8 mouse cellular contexts compared by ENCODE assay signal in the genomic region with DNA sequence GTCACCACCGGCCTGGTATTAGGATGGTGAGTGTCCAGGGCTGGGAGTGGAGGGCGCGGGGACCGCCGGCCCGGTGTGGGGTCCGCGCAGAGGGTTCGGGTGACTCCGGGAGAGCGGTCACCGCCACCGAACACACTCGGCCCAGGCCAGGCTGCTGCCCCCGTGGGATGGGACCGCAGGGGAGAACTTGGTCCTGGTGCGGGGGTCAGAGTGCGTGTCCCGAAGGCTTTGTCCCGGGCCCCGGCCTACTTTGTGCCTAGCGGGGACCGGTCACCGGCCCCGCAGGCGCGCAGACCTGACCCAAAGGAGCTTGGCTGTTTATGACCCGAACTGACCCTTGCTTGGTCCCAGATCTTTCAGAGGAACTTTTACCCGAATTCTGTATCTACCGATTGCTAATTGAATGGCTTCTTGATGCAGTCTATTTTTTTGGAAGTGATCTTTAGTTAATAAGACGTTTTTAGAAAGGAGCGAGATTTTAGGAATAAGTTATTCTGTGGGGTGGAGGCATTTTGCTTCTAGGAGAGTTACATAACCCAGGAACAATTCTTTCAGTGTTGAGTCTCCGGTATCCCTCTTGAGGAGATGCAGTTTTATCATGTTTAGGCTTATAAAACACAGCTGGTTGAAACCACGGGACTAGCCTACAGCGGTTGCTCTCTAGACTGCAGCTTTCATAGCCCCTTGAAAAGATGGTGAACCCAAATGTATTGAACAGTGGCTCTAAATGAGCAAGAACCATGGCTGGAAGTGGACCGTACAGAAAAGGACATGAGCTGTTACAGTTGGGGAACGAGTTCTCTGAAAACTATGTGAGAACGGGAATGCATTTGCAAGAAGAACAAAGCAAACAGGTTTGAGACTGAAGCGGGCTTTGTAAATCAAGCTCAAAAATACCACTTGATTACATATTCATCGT. TPM values are rescaled to one million over a fixed set of nuclear protein-coding genes. Genes with fewer than 3 reads are reported as not detected.
DNase-seq lines count a peak whose midpoint lies in the region; ATAC-seq and TF ChIP-seq lines count a peak whose summit lies in the region.

No protein-coding gene starts in this region.

- H3K9me3 ChIP-seq in heart, embryonic 14.5 days (ENCODE audit: control insufficient read depth, low read length), result no peaks in the 10 kb centered on the region
- H3K9me3 ChIP-seq in stomach, embryonic 16.5 days (replicated peaks; ENCODE audit: control insufficient read depth, low read length), result no peaks in the 10 kb centered on the region

- peak; percentile 33 to 37 for DNase-seq in cerebellum, adult 2 months
- DNase-seq in cerebellum, postnatal 4 days (ENCODE audit: low spot score in 2 of 2), result no peak
- peak; percentile 3 to 31 for DNase-seq in urinary bladder, postnatal 36 days (ENCODE audit: low spot score in 2 of 2)
- DNase-seq in urinary bladder, postnatal 4 days (ENCODE audit: low spot score in 2 of 2), result no peak
- DNase-seq in kidney, postnatal 4 days, result peak; percentile 15 to 53
- DNase-seq in lung, postnatal 36 days, result peak; percentile 24

- peak overlapping the region; percentile 81 for H3K4me3 ChIP-seq in cerebellum, adult 2 months (replicated peaks; ENCODE audit: insufficient read depth, low read depth, low read length)
- H3K4me3 ChIP-seq in heart, embryonic 14.5 days (ENCODE audit: control insufficient read depth in 1 of 2, insufficient read depth in 1 of 2, low read depth in 1 of 2, low read length in 2 of 2), result peak overlapping the region; percentile 71 to 86
- peak overlapping the region; percentile 85 for H3K4me3 ChIP-seq in stomach, embryonic 16.5 days (replicated peaks; ENCODE audit: low read length)

- no peaks in the 10 kb centered on the region for H3K36me3 ChIP-seq in heart, embryonic 14.5 days (ENCODE audit: control insufficient read depth, insufficient read depth, low read length)
- H3K36me3 ChIP-seq in stomach, embryonic 16.5 days (ENCODE audit: control insufficient read depth, insufficient read depth, low read length), result no peaks in the 10 kb centered on the region

- peak overlapping the region; percentile 82 for H3K9ac ChIP-seq in heart, embryonic 14.5 days (ENCODE audit: low read length)
- H3K9ac ChIP-seq in stomach, embryonic 16.5 days (ENCODE audit: low read length), result peak overlapping the region; percentile 88

- TF ChIP-seq CTCF in cerebellum, adult 2 months (IDR thresholded peaks at IDR 0.05; ENCODE audit: borderline replicate concordance, insufficient read depth, low read depth, low read length), result no peak

- peaks cover 5% of the 10 kb centered on the region; the same call in 1 of the 2 replicates for H3K4me1 ChIP-seq in cerebellum, adult 2 months (ENCODE audit: control insufficient read depth, insufficient read depth, low read length)
- H3K4me1 ChIP-seq in heart, embryonic 14.5 days (ENCODE audit: control insufficient read depth in 2 of 2, insufficient read depth in 2 of 2, low read length in 2 of 2), result peaks cover 0 to 20% of the 10 kb centered on the region in 2 experiments; a peak in 2 of 4 replicates
- H3K4me1 ChIP-seq in stomach, embryonic 16.5 days (ENCODE audit: control insufficient read depth, insufficient read depth, low read length), result peaks cover 6% of the 10 kb centered on the region

- no peaks in the 10 kb centered on the region for H3K27me3 ChIP-seq in cerebellum, adult 2 months (ENCODE audit: control insufficient read depth, insufficient read depth, low read length)
- no peaks in the 10 kb centered on the region for H3K27me3 ChIP-seq in heart, embryonic 14.5 days (ENCODE audit: control insufficient read depth, insufficient read depth, low read length)
- H3K27me3 ChIP-seq in stomach, embryonic 16.5 days (ENCODE audit: control insufficient read depth, insufficient read depth, low read length), result no peaks in the 10 kb centered on the region

- peak overlapping the region; percentile 67 for H3K4me2 ChIP-seq in heart, embryonic 14.5 days (ENCODE audit: low read length)
- peak overlapping the region; percentile 82 for H3K4me2 ChIP-seq in stomach, embryonic 16.5 days (ENCODE audit: low read depth, low read length)

- H3K27ac ChIP-seq in cerebellum, adult 2 months (ENCODE audit: insufficient read depth, low read length), result peak overlapping the region; percentile 88
- H3K27ac ChIP-seq in heart, embryonic 14.5 days (replicated peaks in 1 of 2; ENCODE audit: control insufficient read depth in 1 of 2, insufficient read depth in 1 of 2, low read depth in 2 of 2, low read length in 2 of 2), result peak overlapping the region; percentile 26 to 43; a peak in 3 of 4 replicates
- peak overlapping the region; percentile 71; the same call in 1 of the 2 replicates for H3K27ac ChIP-seq in stomach, embryonic 16.5 days (ENCODE audit: low read length)

- ATAC-seq in heart, embryonic 14.5 days (ENCODE audit: insufficient number of reproducible peaks, insufficient read depth, low FRiP score, low read depth), result peak; percentile 68; the same call in 1 of the 2 replicates
- no peak for ATAC-seq in stomach, embryonic 16.5 days (ENCODE audit: insufficient read depth, low FRiP score)

- TF ChIP-seq POLR2A in cerebellum, adult 2 months (IDR thresholded peaks at IDR 0.05; ENCODE audit: borderline replicate concordance, insufficient read depth, low read length), result no peak

- WGBS in cerebellum, adult 2 months, result 6% methylated on average over 40 of the region's 40 CpGs
- 6% methylated on average over 40 of the region's 40 CpGs for WGBS in heart, embryonic 14.5 days
- 7% methylated on average over 40 of the region's 40 CpGs for WGBS in stomach, embryonic 16.5 days

RNA-seq across cellular contexts. Expression of a gene that starts 0.7 kb away (rescaled TPM):
- 63.4 and 63.6 TPM in 2 replicates for polyA plus RNA-seq in cerebellum, adult 2 months (2012; rRNA removed)
- 29.7 and 35.3 TPM in 2 replicates for polyA plus RNA-seq in heart, embryonic 14.5 days (2014; fragmentation: Nextera tagmentation; extraction: Ambion mirVana)
- 22.8 and 25.0 TPM in 2 replicates for polyA plus RNA-seq in stomach, embryonic 16.5 days (2015; fragmentation: Nextera tagmentation; extraction: Ambion mirVana)

RNA-seq across cellular contexts. Expression of a gene that starts 10.6 kb away (rescaled TPM):
- 66.4 and 67.7 TPM in 2 replicates for polyA plus RNA-seq in cerebellum, adult 2 months (2012; rRNA removed)
- polyA plus RNA-seq in heart, embryonic 14.5 days (2014; fragmentation: Nextera tagmentation; extraction: Ambion mirVana), result 57.2 and 60.5 TPM in 2 replicates
- 51.7 and 54.8 TPM in 2 replicates for polyA plus RNA-seq in stomach, embryonic 16.5 days (2015; fragmentation: Nextera tagmentation; extraction: Ambion mirVana)

RNA-seq across cellular contexts. Expression of a gene that starts 44.4 kb away (rescaled TPM):
- 121 TPM in 2 replicates for polyA plus RNA-seq in cerebellum, adult 2 months (2012; rRNA removed)
- polyA plus RNA-seq in heart, embryonic 14.5 days (2014; fragmentation: Nextera tagmentation; extraction: Ambion mirVana), result 164 and 174 TPM in 2 replicates
- polyA plus RNA-seq in stomach, embryonic 16.5 days (2015; fragmentation: Nextera tagmentation; extraction: Ambion mirVana), result 176 and 182 TPM in 2 replicates

RNA-seq across cellular contexts. Expression of a gene that starts 50.0 kb away (rescaled TPM):
- polyA plus RNA-seq in cerebellum, adult 2 months (2012; rRNA removed), result 23.8 and 24.0 TPM in 2 replicates
- 11.0 and 12.0 TPM in 2 replicates for polyA plus RNA-seq in heart, embryonic 14.5 days (2014; fragmentation: Nextera tagmentation; extraction: Ambion mirVana)
- 6.7 and 7.0 TPM in 2 replicates for polyA plus RNA-seq in stomach, embryonic 16.5 days (2015; fragmentation: Nextera tagmentation; extraction: Ambion mirVana)

Comparison
In these comparisons a context has a peak if more than half of its experiments do, and no peak if none do; other contexts are left out.
1. DNase-seq: peak in cerebellum, adult 2 months (2 of 2), urinary bladder, postnatal 36 days (2 of 2), kidney, postnatal 4 days (2 of 2) and lung, postnatal 36 days (single experiment); none in cerebellum, postnatal 4 days (0 of 2) and urinary bladder, postnatal 4 days (0 of 2).
2. H3K27ac ChIP-seq: peak in every context shown above with its lines; median percentile 88 in cerebellum, adult 2 months; 71 in stomach, embryonic 16.5 days; 34 in heart, embryonic 14.5 days.
3. Peak in every context shown above with its lines, with median percentiles within 50 percentile points of each other: H3K4me3 ChIP-seq.